Mouse (Mus musculus): ENCODE measurements around the gene Taco1.
"Not testable (repeated sequence)": the region's sequence is repeated elsewhere in the genome, so short reads cannot be mapped to it uniquely, and the experiment has no call there.

The Taco1 gene

DNA sequence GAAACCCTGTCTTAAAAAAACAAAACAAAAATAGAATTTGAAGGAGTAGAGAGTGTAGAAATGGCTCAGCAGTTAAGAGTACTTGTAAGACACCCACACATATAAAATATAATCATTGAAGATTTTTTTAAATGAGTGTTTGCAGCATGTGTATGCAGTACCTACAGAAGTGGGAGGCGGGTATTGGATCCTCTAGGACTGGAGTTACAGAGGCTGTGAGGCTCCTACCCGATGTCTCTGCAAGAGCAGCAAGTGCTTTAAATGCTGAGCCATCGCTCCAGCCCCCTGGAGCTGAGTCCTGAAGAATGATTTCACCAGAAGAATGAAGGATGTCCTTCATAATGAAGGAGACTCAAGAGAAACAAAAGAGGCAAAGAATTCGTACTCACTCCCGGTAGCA is 2.1 kb upstream of the Taco1 start:
- no peak for DNase-seq (ENCODE audit: low spot score)

GRCm38 (mm10) chr11:106065073-106065922 is 563 bp upstream of the Taco1 start:
- DNase-seq (ENCODE audit: low spot score) = no peak

GRCm38 (mm10) chr11:106066616-106067015 is 755 bp downstream of the Taco1 start:
- DNase-seq (ENCODE audit: low spot score) = not testable (repeated sequence)

DNA sequence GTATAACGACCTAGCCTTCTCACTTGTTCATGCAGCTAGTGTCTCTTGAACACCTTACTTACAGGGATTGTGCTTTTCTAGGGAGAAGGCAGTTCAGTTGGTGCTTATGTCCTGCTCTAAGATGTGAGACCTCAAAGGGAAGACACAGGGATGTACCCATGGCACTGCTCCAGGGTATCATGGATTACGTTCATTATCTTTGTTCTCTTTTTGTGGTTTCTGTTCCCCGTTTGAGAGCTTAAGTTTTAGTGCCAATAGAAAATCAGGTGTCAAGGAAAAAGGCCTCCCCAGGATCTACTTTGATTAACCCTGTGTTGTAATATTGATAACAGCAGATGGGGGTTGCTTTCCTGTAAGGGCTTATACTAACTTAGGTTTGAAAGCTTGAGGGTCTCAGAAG is 7.9 kb downstream of the Taco1 start:
- no peak for DNase-seq (ENCODE audit: low spot score)

DNA sequence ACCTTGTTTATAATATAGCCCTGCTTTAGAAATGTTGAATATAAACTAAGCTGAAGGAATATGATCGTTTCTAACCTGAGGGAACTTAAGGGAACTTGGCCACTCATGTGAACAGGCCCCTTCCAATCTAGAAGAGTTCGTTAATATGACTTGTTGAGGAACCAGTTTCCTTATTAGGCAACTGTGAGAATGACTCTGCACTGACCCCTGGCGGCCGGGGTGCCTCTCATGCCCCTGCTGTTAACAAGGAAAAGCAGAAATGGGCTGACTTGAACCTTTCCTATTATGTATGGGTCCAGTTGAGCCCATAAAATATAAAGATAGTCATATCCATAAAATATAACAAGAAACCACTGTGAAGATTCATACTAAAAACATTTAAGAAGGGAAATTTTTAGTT is 10.5 kb downstream of the Taco1 start:
- peak; percentile 27 for DNase-seq (ENCODE audit: low spot score)

DNA sequence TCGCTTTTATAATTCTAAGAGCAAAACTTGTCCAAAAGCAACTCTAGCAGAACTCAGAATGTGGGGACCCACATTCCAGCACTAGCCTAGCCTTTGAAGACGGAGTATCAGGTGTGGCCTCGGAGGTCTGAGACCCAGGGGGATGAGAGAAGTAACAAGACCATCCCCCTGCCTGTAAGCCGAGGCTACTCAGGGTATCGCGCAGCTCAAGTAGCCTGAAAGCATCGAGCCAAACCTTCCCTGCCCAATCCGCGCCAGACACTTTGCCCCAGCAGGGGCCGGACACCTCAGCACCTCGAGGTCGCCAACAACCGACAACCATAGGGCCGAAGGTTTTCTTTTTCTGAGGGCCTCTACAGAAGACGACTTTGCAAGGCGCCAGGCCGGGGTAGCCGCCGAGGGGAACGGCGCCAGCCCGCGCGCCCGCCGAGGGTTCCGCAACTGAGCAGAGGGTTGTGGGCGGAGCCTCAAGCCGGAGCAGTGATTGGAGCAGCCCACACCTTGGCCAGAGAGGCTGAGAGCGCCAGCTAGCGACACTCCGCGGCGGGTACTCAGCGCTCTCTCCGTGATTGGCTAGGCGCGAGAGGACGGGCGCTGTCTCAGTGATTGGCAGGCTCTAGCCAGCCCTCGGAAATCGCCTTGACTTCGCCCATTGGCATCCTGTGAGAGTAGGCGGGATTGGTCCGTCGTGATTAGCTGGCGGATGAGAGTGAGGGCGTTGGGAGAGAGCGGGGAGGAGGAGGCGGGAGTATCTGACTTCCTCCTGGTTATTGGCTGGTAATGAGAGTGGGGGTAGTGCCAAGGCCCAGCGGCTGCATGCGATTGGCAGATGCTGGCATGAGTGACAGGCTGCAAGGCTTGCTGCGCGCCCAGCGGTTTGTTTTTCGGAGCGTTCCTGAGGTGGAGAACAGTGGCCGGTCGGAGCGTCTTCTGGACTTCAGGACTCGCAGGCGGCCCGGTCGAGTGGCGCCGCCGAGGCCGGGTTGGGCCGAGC is 18.1 kb downstream of the Taco1 start, which contains the start of gene Map3k3:
Gene Map3k3 (plus strand): TSS at position 906 of the 994 bp plus-strand sequence.
- DNase-seq (ENCODE audit: low spot score) = peak; percentile 91

DNA sequence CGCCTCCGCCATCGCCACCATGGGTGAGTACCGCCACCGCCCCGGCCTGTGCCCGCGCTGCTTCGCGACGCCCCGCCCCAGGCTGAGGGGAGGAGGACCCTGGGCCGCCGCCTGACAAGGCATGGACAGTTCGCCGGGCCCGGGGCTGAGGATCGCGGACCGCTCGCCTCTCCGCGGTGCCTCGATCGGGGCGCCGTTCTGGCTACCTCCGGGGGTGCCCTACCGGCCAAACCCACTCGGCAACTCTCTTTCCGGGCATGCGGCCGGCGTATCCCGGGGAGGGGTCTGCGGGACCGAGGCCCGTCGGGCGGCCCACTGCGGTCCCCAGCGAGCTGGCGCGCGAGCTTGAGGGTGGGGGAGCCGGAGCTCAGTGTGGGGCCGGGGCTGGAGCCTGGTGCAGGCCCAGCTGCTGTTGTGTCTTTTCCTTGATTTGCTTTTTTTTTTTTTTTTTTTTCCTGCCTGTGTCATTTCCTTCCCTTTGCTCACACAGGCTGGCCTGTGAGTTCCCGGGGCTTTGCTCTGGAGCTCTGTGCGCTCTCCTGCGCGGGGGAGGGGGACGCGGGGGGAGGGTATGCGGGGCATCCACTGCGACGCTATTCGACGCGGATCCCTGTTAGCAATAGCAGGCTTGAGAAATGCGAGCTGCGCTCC is 19.2 kb downstream of the Taco1 start:
- peak; percentile 82 for DNase-seq (ENCODE audit: low spot score)

DNA sequence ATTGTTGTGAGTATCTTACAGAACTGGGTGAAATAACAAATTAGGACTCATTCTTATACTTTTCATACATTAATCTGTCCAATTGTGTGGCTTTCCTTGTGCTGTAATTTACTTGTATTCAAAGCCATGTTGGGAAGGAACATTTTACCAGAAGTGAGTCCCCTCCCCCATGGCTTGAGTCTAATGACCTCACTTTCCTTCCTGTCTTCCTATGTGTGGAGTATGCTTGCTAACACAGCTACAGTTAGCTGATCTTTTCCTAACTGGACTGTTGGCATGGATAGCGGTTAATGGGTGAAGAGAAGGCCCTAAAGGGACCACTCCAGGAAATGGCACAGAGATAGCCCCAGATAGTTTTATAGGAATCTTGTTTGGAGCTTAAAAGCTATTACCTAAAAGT is 32.4 kb downstream of the Taco1 start:
- no peak for DNase-seq (ENCODE audit: low spot score)

DNA sequence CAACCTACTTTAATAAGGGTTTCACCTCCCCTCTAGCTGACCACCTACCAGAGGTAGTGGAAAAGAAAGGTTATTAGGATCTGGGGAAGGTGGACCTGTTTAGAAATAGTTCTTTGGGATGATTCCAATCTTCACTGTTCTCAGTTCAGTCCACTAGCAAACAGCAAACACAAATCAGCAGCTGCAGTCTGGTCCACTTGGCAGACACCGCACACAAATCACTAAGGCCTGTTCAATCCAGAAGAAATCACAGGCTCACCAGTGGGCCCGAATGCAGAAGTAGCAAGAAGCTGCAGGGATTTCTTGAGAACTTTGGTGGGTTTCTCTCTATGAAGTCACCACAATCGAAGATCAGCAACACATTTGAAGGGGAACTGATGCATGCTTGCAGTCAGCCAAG is 37.0 kb downstream of the Taco1 start:
- DNase-seq (ENCODE audit: low spot score) = no peak

DNA sequence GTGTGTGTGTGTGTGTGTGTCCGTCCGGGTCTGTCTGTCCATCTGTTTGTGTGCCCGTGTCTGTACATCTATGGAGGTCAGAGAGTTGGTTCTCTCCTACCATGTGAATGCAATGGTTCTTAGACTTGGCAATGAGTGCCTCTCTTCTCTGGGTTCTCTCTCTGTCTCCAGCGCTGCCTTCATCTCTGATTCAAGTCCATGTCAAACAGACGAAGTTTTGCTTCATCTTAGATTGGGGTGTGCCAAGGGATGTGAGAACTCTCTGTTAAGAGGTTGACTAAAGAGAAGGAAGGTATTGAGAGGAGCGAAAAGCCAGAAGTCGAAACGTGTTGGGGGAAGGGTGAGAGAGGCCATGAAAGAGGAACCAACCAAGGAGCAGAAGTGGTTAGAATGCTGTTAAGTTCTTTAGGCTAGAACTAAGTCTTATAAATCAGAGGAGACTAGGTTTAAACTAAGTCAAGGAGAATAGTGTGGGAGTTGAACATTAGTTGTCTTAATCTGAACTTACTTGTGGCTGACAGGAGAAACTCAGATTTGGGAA is 40.3 kb downstream of the Taco1 start:
- DNase-seq (ENCODE audit: low spot score) = no peak

DNA sequence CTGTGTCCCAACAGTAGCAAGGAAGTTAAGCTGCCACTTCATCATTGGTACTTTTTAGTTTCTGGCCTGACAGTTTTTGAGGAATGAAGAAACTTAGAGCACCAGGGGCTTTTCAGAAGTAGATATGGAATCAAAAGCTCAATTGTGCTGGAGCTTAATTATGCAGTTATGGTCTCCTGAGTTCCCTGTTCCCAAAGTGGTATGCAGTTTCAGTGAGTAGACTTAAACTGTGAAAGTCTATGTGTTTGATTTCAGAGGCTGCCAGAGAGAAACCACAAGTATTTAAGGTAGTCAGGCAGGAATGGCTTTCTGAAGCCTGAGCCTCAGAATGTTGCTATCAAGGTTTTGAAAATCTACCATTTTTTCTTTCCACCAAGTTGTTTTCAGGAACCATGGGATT is 45.8 kb downstream of the Taco1 start:
- DNase-seq (ENCODE audit: low spot score) = no peak

DNA sequence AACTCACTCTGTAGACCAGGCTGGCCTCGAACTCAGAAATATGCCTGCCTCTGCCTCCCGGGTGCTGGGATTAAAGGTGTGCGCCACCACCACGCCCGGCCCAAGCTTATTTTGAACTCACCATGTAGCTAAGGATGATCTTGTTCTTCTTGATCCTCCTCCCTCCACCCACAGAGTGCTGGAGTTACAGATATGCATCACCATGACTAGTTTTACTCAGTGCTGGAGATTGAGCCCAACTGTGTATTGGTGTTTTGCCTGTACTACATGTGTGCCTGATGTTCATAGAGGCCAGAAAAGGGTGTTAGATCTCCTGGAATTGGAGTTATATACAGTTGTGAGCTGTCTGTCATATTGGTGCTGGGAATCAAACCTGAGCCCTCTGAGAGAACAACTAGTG is 56.4 kb downstream of the Taco1 start:
- DNase-seq (ENCODE audit: low spot score) = no peak

GRCm38 (mm10) chr11:106122736-106123135 is 56.9 kb downstream of the Taco1 start:
- DNase-seq (ENCODE audit: low spot score) = no peak
